Mouse (Mus musculus) olfactory bulb, adult 2 months (tissue): ENCODE measurements around the gene Pus1.

Source experiments
- CTCF ChIP-seq: fragments of 200-500 bp; IDR thresholded peaks from 2 replicates; pipeline ENCODE4 v1.5.1; 2012; ENCODE audit warnings: low read depth, mild to moderate bottlenecking, low read length, moderate library complexity; ENCODE audit not compliant: insufficient read depth
- POLR2A ChIP-seq: fragments of 200-500 bp; IDR thresholded peaks from 2 replicates; pipeline ENCODE4 v1.6.1; 2012; ENCODE audit warnings: mild to moderate bottlenecking, low read depth, low read length, moderate library complexity; ENCODE audit not compliant: insufficient read depth

DNA sequence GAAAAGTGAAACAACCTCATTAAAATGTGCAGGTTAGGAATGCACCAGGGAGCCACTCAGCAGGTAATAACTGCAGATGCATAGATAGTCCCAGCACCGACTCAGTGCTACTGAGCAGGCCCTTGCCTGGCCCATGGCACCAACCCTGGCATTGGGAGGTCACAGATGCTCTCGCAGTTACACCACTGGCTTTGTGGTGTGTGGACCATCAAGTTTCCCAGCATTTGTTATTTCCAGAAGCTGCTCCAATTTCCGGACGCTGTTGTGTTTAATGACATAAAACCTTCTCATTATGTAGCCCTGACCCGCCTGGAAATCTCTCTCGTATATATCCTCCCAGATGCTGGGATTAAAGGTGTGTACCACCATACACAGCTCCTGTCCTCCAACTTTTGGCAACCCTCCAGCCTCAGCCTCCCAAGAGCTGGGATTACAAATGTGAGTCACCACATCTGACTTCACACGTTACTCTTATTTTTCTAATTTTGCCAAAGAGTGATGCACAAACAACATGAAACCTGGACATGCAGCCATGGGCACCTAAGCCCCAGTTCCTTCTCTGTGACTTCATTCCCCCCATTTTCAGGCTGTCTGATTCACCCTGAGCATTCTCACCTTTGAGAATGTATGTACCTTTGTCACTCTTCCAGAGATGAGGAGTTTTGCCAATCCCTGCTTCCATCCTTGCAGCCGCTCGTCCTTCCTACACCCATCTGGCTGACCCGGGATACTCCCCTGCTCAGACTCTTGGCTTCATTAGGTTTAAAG, 486 bp upstream of the Pus1 start:
- TF ChIP-seq CTCF, result no peak
- TF ChIP-seq POLR2A, result no peak
